8 mouse cellular contexts compared by ENCODE assay signal in genomic region chr9:63143641-63144501, GRCm38 (mm10). TPM values are rescaled to one million over a fixed set of nuclear protein-coding genes. Genes with fewer than 3 reads are reported as not detected.
DNase-seq lines count a peak whose midpoint lies in the region; ATAC-seq and TF ChIP-seq lines count a peak whose summit lies in the region.

No protein-coding gene starts in this region.

- no peak for TF ChIP-seq EP300 in stomach, postnatal 0 days (optimal IDR thresholded peaks at IDR 0.05)

- H3K4me2 ChIP-seq in stomach, postnatal 0 days (replicated peaks; ENCODE audit: low read depth) = no peak overlapping the region

- H3K27me3 ChIP-seq in limb, embryonic 10.5 days (ENCODE audit: low read depth, poor library complexity, severe bottlenecking) = peaks cover 100% of the 10 kb centered on the region
- H3K27me3 ChIP-seq in stomach, postnatal 0 days (ENCODE audit: control insufficient read depth, insufficient read depth, low read length) = peaks cover 70% of the 10 kb centered on the region

- peak; percentile 10 to 39 for DNase-seq in cerebellum, postnatal 10 days
- DNase-seq in cerebellum, adult 11-12 months = no peak
- DNase-seq in retina, postnatal 1 day = peak; percentile 27
- DNase-seq in retina, embryonic 14.5 days (ENCODE audit: low spot score) = no peak
- peak; percentile 63 for DNase-seq in limb, embryonic 10.5 days (ENCODE audit: low spot score)
- no peak for DNase-seq in stomach, postnatal 0 days (ENCODE audit: low spot score)

- H3K9ac ChIP-seq in stomach, postnatal 0 days (ENCODE audit: low read length) = no peak overlapping the region

- no peak for ATAC-seq in stomach, postnatal 0 days (ENCODE audit: low FRiP score, low TSS enrichment)
- no peak for ATAC-seq in cerebellum, adult (ENCODE audit: insufficient number of reproducible peaks, low FRiP score, low TSS enrichment)
- ATAC-seq in CD4-positive, CD25-positive, alpha-beta regulatory T cell, adult 4 months = no peak

- 1% methylated on average over 47 of the region's 47 CpGs for WGBS in limb, embryonic 10.5 days
- 1% methylated on average over 47 of the region's 47 CpGs for WGBS in stomach, postnatal 0 days

- H3K9me3 ChIP-seq in limb, embryonic 10.5 days (replicated peaks) = no peaks in the 10 kb centered on the region
- H3K9me3 ChIP-seq in stomach, postnatal 0 days (ENCODE audit: control insufficient read depth, low read length) = no peaks in the 10 kb centered on the region

- H3K4me3 ChIP-seq in limb, embryonic 10.5 days = peak overlapping the region; percentile 28; the same call in 1 of the 2 replicates
- peak overlapping the region; percentile 22; the same call in 1 of the 2 replicates for H3K4me3 ChIP-seq in stomach, postnatal 0 days (ENCODE audit: low read depth, low read length)

- no peak for TF ChIP-seq CTCF in stomach, postnatal 0 days (IDR thresholded peaks at IDR 0.05; ENCODE audit: low read depth)

- H3K36me3 ChIP-seq in limb, embryonic 10.5 days = no peaks in the 10 kb centered on the region
- no peaks in the 10 kb centered on the region for H3K36me3 ChIP-seq in stomach, postnatal 0 days (ENCODE audit: control insufficient read depth, insufficient read depth, low read length)

- H3K27ac ChIP-seq in limb, embryonic 10.5 days = no peak overlapping the region
- H3K27ac ChIP-seq in stomach, postnatal 0 days (replicated peaks) = no peak overlapping the region

- H3K4me1 ChIP-seq in limb, embryonic 10.5 days = peaks cover 81% of the 10 kb centered on the region
- no peaks in the 10 kb centered on the region for H3K4me1 ChIP-seq in stomach, postnatal 0 days (replicated peaks; ENCODE audit: control insufficient read depth, insufficient read depth)

RNA-seq across cellular contexts. Expression of gene Skor1, which starts 4.9 kb away (rescaled TPM):
- 0.10 and 0.14 TPM in 2 replicates for polyA plus RNA-seq in limb, embryonic 10.5 days (2016; fragmentation: Nextera tagmentation; extraction: Ambion mirVana)
- polyA plus RNA-seq in stomach, postnatal 0 days (2015; fragmentation: Nextera tagmentation; extraction: Ambion mirVana) = not detected in 2 replicates
- polyA plus RNA-seq in CD4-positive, CD25-positive, alpha-beta regulatory T cell, adult 4 months (2017; shearing (Covaris generic)) = not detected

Comparison
In these comparisons a context has a peak if more than half of its experiments do, and no peak if none do; other contexts are left out.
1. DNase-seq: peak in cerebellum, postnatal 10 days (2 of 2), retina, postnatal 1 day (single experiment) and limb, embryonic 10.5 days (single experiment); none in cerebellum, adult 11-12 months (single experiment), retina, embryonic 14.5 days (single experiment) and stomach, postnatal 0 days (single experiment).